Mouse (Mus musculus) right cerebral cortex, postnatal 10 days (tissue): ENCODE measurements around the gene Gm20388.
"Not testable (repeated sequence)": the region's sequence is repeated elsewhere in the genome, so short reads cannot be mapped to it uniquely, and the experiment has no call there.

ENCODE experiments used
- DNase-seq, 2 experiments: peaks; one replicate each; pipeline ENCODE4 v3.0.0; 2021; ENCODE audit warnings: low spot score in 2 of 2

Gene Gm20388

DNA sequence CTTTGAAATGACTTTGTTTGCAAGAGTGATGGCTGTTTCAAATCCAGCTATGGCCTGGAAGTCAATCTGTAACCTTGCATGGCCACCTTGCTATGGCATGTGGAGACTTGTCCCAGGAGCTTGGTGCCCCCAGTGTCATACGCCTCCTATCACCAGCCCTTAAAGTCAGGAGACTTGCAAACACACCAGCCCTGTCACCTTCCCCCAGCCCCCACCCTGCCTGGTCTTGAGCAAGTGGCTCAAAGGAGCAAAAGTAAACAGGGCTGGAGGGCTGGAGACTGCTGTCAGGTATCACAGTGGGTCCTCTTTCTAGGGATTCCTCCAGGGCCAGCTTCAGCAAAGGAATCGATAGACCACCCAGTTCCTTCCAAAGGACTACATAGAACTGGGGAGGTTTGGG lies 2400.5 kb downstream of the Gm20388 start:
- DNase-seq = no peak

DNA sequence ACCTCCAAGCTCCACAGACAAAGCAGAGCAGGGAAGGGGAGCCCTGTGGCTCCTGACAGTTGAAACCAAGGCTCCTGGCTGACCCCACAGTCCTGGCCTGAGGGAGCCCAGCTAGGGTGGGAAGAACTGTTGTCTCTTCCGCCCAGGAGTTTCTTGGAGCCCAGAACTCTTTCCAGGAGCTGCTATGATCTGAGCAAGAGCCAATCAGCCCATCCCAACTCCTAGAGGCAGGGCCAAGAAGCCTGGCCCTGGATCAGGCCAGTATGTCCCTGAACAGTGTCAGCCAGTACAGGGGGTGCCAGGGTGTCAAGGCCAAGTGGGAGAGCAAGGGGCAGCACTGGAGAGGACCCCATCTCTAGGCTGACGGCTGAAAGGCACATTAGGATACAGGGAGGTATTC lies 2401.9 kb downstream of the Gm20388 start:
- DNase-seq = no peak

DNA sequence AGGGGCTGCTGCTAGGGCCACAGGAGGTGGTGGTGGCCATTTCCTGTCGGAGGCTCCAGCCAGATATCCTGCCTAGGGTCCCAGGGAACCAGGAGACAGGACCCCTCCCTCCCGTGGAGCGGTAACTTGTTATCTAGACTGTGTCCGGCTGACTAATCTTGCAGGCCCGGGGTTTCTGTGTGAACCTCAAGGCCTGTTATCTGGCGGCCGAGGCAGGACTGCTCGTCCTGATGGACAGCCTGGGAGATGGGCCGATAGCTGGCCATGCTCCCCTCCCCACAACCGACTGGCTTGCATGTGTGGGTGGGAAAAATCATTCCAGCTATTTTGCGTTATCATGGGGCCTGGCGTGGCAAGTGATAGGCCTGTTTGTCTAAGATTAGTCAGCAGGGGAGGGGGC lies 2402.7 kb downstream of the Gm20388 start:
- DNase-seq = no peak

DNA sequence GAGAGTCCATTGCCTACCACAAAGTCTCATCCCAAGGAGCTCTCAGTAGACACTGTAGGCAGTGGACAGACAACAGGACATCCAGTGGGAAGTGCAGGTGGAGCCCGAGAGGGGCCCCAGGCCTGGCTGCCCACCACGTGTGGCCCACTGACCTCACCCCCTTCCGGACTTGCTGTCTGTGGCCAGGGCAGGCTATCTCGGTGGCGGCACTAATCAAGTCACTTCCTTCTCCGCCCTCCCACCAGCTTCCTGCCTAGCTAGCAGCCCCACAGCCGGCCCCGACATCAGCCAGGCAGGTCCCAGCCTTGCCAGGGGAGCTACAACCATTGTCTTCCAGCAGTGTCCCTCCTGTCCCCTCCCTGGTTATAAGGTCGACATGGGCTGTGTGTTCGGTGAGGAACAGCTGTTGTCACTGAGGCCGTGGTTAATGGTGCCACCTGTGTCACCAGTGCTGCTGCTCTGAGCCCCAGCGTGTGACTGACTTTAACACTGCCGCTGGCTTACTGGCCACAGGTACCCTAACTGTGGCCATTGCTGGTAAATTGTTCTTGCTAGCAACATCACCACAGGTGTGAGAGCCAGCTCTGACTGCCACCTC lies 2404.4 kb downstream of the Gm20388 start:
- peak; percentile 48 to 57 for DNase-seq

DNA sequence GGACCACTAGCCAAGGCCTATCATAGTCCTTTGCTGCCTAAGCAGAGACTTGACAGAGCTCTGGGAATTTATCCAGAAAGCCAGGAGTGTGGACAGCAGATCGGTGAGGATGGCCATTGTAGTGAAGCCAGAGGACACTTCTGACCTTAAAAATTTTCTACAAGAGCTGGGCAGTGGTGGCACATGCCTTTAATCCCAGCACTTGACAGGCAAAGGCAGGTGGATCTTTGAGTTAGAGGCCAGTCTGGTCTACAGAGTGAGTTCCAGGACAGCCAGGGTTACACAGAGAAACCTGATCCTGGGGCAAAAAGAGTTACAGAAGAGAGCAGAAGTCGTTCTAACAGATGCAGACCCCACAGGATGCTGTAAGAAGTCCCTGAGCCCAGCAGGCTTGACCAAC lies 2405.8 kb downstream of the Gm20388 start:
- no peak for DNase-seq

DNA sequence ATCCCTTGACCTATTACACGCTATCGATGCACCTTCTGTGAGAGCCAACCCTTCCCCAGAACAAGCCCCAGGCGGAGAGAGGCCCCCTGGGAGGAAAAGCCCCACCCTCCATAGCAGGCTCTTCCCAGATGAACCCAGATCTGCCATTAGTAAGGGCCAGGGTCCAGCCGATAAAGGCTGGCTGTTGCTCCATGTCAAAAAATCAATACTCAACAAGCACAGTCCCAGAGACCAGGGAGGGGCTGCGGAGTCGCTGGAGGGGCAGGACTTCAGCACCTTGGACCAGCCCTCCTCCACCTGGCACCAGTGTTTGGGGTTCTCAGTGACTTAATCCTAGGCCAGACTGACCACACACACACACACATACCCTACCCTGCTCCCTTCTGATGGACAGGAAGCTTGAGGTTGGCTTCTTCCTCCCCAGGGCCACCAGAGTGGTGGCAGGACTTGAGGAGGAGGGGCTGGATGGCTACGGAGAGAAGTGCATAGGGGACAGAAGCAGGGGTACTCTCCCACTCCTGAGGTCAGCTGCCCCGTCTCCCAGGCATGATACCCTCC lies 2407.4 kb downstream of the Gm20388 start:
- no peak for DNase-seq

DNA sequence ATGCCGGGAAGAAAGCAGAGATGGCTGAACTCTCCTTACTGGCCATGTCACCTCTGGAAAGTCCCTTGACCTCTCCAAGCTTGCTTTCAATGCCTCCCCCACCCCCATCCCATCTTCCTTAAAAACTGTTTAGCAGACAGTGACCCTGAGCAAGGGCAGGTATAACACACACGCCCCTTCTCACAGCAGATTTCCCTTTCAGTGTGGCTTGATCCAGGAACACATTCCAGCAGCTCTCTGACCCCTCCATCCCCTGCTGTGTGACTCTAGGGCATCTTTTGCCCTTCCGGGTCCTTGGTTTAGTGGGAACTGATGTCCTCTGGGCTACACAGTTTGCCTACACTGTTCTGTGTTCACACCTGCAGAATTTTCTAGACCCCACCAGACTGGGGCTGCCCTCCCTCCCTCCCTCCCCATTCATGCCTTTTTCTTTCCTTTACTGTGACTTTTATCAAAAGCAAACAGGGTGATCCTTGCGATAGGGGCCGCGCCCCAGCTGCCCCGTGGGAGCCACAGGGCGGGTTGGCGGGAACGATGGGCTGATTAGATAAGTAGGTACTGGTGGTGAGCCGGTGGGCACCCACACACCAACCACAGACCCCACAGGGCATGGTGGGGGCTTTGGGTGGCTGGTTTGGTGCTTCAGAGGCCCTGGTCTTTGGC lies 2408.5 kb downstream of the Gm20388 start:
- no peak for DNase-seq

DNA sequence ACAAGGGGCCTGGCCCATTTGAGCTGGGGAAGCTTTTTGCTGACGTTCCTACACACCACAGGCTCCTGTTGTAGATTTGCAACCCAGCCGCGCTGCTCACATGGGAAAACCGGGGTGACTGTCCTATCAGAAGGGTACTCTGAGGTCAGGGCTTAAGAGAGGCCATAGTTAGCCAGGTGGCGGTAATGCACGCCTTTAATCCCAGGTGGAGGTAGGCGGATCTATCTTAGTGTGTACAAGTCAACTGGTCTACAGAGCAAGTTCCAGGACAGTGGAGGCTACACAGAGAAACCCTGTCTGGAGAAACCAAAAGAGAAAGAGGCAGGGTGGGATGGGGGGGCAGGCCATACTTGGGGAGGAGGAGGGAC lies 2409.1 kb downstream of the Gm20388 start:
- no peak for DNase-seq

DNA sequence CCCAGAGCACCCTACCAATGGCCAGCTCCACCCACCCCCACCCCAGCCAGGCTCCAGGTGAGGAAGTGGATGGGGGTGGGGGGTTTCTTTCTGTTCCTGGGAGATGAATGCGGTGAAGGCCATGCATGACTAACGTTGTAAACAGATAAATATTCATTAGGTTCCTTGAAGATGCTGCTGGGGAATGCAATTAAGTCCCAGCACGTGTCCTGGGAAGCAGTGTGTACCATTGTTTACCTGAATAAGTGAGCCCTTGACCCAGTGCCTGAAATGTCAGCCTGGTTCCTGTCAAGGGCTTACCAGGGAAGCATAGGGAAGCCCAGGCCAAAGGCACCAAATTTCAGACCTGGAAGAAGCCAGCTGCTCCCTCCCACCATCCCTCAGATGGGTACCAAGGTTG lies 2409.9 kb downstream of the Gm20388 start:
- no peak for DNase-seq

DNA sequence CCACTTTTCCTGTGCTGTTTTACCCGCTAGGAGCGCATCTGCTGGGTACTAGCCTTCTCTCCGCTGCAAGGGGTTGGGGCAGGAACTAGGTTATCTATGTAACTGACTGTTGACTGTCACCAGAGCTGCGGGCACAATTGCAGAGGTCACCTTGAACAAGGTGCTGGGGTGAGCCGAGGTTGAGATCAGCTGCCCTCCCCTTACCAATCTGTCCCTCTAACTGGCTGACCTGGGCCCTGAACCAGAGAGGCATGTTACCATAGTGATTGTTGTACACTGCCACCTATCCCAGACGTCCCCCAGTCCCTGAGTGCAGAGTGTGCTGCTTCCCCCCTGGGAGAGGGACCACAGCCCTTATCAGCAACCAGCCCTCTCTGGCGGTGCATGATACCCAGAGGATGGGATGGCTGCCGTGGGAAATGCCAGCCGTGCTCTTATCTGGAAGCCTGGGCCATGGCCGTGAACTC lies 2410.8 kb downstream of the Gm20388 start:
- DNase-seq = no peak

DNA sequence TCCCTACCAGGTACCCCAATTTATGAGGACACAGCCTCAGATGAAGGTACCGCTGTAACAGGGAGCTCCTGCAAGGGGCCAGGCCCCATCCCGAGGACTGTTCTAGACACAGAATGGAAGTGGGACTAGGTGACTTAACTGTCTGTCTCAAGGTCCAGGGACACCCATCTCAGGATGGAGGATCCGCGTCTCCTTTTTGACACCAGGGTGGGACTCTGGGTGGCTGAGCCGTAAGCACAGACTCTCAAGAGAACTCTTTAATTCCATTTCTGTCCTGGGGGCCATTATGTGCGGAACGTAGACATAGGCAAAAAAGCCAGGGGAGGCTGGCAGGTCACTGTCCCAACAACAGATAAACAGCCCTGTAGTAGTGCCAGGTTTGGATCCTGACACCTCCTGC lies 2411.5 kb downstream of the Gm20388 start:
- no peak for DNase-seq

DNA sequence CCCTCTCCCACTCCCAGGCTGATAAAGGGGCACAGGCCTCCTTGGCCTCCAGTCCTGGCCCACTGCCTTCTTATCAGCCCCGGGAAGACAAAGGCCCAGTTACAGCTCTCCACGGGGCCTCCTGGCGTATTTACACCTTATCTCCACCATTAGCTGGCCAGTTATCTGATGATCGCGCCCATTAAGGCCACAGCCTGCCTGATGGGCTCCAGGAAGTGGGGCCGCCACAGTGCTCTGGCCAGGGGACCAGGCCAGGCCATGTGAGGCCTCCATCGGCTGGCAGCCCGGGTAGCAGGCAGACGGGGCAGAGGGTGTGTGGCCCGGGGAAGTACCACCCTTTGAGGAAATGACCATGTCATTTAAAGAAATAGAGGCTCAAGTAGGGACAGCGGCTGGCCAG lies 2412.2 kb downstream of the Gm20388 start:
- DNase-seq = no peak

DNA sequence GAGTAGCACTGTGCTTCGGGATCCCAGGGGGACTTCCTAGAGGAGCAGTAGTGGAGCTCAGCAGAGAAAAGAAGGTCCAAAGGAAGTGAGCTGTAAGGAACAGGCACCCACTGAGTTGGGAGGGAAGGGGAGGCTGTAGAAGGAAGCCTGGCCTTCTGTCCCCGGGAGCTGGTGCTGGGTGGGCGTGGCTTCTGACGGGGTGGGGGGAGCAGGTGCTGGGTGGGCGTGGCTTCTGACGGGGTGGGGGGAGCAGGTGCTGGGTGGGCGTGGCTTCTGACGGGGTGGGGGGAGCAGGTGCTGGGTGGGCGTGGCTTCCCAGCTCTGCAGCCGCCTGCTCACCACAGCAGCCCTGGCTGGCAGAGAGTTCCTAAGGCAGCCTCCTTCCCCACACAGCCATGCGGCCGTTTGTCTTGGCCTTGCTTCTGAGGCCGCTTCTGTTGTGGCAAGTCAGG lies 2413.3 kb downstream of the Gm20388 start:
- DNase-seq = not testable (repeated sequence)

DNA sequence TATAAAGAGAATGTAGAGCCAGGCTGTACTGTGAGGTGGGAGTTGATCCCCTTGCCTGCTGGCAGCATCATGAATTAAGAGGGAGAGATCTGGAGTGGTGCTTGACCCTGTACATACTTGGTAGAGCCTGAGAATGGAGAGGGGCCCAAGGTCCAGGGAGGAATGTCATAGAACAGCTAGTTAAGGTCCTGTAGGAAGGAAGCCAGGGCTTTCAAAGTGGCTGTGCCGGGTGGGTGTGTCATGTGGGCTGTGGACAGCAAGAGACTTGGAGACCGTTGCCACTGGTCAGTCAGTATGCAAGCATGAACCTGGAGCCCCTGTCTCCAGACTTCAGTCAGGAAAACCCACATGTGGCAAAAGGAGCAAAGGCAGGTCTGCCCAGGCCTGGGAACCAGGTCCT lies 2414.6 kb downstream of the Gm20388 start:
- DNase-seq = no peak

DNA sequence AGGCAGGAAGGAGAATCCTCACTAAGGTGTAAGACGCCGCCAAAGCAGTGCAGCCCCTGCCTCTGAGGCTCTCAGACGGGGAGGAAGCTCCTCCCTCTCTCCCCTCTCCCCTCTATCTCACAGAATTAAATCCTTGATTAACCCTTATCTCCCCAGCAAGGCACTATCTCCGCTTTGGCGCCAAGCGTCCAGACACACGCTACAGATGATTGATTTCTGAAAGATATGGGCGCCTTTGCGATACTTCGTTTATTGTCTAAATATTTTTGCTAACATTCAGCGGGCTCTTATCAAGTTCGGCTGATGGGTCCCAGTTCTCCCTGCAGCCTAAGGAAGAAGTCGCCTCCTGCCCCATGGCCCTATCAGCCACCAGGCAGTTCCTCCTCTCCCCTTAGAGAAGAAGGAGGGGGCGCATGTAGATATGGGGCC lies 2415.5 kb downstream of the Gm20388 start:
- no peak for DNase-seq

DNA sequence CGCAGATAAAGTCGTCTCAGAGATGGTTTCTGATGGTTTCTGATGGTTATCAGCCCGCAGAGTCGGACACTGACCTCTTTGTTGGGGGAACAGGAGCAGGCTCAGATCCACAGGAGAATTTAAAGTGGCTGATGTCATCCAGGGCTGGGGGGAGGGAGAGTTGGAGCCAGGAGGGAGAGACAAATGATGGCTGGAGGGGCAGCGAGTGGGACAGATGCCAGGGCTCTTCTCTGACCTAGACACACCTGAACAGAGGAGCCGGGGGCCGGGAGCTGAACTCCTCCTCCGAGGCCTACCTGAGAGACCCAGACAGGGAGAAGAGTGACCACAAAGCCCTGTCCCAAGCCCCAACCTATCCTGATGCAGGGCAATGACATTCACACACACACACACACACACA lies 2418.4 kb downstream of the Gm20388 start:
- DNase-seq = no peak

DNA sequence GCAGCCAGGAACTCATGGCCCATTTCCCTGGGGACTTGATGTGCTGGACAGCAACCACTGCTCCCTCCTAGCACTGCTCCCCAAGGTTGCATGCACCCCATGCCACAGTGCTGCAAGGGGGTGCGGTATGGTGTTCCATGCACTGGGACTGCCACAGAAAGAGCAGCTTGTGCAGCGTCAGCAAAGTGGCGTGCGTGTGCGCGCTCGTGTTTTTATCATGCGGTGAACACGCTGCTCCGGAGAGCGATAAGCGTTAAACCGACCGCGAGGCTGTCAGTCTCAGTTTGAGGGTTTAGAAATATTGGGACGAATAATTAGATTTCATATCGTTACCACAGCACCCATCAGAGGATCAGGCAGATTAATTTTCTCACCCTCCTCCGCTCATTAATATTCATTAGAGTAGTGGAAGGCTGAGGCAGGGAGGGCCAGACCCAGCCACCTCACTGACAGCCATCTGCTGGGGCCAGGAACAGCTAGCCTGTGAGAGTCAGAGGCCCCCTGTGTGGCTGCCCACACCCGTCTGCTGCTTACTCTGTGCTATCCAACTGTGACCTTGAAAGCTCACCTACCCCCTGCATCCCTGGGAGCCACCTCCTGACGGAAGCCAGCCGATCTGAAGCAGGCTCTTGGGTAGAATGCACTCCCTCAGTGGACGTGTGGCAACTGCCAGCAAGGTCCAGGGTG lies 2419.1 kb downstream of the Gm20388 start:
- DNase-seq = no peak

DNA sequence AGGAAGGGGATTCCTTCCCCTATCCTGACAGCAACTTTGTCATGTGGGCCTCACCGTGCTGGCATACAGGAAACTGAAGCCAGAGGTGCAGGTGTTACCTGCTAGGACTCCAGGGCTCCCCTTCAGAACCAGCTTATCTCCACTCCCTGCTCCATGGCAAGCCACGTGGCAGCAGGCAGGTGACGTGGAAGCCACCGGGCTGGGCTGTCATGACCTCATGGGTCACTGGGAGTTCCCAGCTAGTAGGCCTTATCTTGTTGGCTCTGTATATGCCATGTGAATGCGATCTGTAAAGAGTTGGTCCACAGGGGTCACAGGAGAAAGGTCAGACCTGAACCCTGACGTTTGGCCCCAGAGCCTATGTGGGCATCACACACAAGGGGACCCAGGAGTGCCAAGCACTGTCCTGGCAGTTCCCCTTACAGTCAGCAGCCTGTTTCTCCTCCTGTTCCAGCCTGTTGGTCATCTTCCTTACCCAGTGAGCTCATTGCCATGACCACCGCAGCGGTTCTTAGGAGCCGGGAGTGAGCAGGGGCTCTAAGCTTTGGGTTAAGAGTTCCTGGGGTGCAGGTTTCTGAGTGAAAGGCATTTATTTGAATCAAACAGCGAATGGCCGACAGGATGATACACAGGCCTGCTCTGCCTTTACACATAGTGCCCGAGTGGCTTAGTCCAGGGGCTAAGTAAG lies 2419.9 kb downstream of the Gm20388 start:
- DNase-seq = no peak

DNA sequence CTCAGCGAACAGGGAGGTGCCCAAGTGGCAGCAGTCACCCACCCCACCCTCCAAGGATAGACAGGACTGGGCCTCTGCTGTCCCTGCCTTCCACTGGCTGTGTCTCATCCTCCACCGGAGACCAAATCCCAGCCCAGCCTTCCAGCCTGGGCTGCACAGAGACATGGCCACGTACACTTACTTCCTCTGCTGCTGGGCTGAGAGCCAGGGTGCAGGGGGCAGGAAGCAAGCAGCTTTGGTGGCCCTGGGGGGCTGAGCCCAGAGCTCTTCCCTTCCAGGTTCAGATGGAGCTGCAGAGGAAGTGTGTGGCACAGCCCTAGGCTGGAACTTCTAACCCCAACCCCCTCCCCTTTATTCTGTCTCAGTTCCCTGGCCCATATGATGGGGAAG lies 2420.5 kb downstream of the Gm20388 start:
- DNase-seq = peak; percentile 63 to 68

DNA sequence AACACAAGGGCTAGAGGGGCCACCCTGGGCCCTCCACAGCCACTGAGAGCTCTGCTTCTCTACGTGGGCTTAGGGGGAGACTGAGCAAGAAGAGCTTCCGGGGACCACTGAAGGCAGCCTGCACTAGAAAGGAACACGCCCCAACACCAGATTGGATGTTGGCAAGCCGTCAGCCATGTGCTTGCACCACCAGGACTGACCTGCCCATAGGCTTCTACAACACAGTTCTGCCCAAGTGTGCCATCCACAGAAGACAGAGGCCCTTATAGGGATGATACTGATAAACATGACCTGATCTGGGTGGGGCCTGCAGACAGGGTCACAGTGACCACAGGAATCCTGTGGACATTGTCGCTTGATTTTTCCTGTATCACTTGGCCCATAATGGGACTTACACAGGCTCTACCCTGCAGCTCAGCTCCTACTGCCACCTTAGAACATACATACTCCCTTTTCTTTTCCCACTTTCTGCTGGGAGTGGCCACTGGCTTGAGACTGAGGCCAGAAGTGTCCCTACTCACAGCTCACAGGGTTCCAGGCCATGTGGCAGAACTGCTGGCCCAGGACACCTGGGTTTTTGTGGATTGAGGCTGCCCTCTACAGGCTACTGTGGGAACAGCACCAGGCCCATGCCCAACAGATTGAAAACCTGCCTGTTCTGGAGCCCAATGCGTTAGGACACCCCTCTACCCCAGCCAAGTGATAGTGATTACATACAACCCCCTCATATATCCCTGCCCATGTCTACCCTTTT lies 2422.3 kb downstream of the Gm20388 start:
- DNase-seq = peak; percentile 75 to 85

DNA sequence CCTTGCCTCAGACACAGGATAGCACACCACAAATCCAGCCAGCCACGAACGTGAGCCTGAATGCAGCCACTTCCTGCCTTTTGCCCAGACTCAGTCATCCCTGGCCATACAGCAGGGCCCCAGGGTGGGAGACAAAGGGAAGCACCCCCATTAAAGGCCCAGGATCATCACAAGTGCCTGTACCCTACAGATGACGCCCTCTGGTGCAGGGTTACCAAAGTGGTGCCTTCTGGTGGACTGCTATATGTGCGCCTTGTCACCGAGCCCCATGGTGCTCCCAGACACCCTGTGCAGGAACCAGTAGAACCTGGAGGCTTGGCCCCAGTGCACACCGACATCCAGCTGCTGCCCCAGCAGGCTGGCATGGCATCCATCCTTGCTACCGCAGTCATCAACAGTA lies 2422.9 kb downstream of the Gm20388 start:
- no peak for DNase-seq
